Mouse (Mus musculus): ENCODE measurements around the gene Cyp2j5. TPM values are rescaled to one million over a fixed set of nuclear protein-coding genes. Genes with fewer than 3 reads are reported as not detected.
"Not testable (repeated sequence)": the region's sequence is repeated elsewhere in the genome, so short reads cannot be mapped to it uniquely, and the experiment has no call there.

Gene Cyp2j5
- polyA plus RNA-seq, 1 experiment from 2014 or later: not detected

GRCm38 (mm10) chr4:96664668-96665454 is 907 bp upstream of the Cyp2j5 start:
- Histone ChIP-seq H3K4me1 (replicated peaks; ENCODE audit: control insufficient read depth, insufficient read depth, low read length) (no peaks in the 10 kb centered on the region), H3K36me3 (ENCODE audit: control insufficient read depth, insufficient read depth, low read length) (no peaks in the 10 kb centered on the region), H3K27ac (ENCODE audit: low read length) (no peak overlapping the region), H3K4me3 (ENCODE audit: low read length) (no peak overlapping the region), H3K4me2 (ENCODE audit: low read depth, low read length) (no peak overlapping the region), H3K9me3 (ENCODE audit: control insufficient read depth, low read length) (no peaks in the 10 kb centered on the region), H3K9ac (ENCODE audit: low read length) (no peak overlapping the region), H3K27me3 (ENCODE audit: control insufficient read depth, insufficient read depth, low read depth, low read length) (no peaks in the 10 kb centered on the region)
- 79% methylated on average over 1 of the region's 1 CpGs for WGBS
- ATAC-seq (ENCODE audit: low read depth): no peak

GRCm38 (mm10) chr4:96635455-96635854 is 28.5 kb downstream of the Cyp2j5 start:
- H3K4me1 ChIP-seq (replicated peaks; ENCODE audit: control insufficient read depth, insufficient read depth, low read length): no peaks in the 10 kb centered on the region
- ATAC-seq (ENCODE audit: low read depth): no peak
- H3K36me3 ChIP-seq (ENCODE audit: control insufficient read depth, insufficient read depth, low read length): no peaks in the 10 kb centered on the region
- no peak overlapping the region for H3K4me2 ChIP-seq (ENCODE audit: low read depth, low read length)
- no peak overlapping the region for H3K27ac ChIP-seq (ENCODE audit: low read length)
- WGBS: 76% methylated on average over 1 of the region's 1 CpGs
- H3K4me3 ChIP-seq (ENCODE audit: low read length): no peak overlapping the region
- no peaks in the 10 kb centered on the region for H3K27me3 ChIP-seq (ENCODE audit: control insufficient read depth, insufficient read depth, low read depth, low read length)
- H3K9ac ChIP-seq (ENCODE audit: low read length): no peak overlapping the region
- H3K9me3 ChIP-seq (ENCODE audit: control insufficient read depth, low read length): no peaks in the 10 kb centered on the region

- Histone ChIP-seq H3K36me3 (ENCODE audit: control insufficient read depth, insufficient read depth, low read length) (no peaks in the 10 kb centered on the region), H3K9ac (ENCODE audit: low read length) (no peak overlapping the region), H3K27me3 (ENCODE audit: control insufficient read depth, insufficient read depth, low read depth, low read length) (no peaks in the 10 kb centered on the region), H3K9me3 (ENCODE audit: control insufficient read depth, low read length) (0 out of 2 replicates have a peak, but pooled peaks cover 2% of the 10 kb centered on the region), H3K4me2 (ENCODE audit: low read depth, low read length) (no peak overlapping the region), H3K27ac (ENCODE audit: low read length) (no peak overlapping the region), H3K4me1 (replicated peaks; ENCODE audit: control insufficient read depth, insufficient read depth, low read length) (no peaks in the 10 kb centered on the region), H3K4me3 (ENCODE audit: low read length) (no peak overlapping the region)
- WGBS: 85% methylated on average over 1 of the region's 1 CpGs
- ATAC-seq (ENCODE audit: low read depth): no peak
Measured at GRCm38 (mm10) chr4:96622474-96622873, 41.5 kb downstream of the Cyp2j5 start.

- H3K9me3 ChIP-seq (ENCODE audit: control insufficient read depth, low read length): no peaks in the 10 kb centered on the region
- WGBS: 19% methylated on average over 4 of the region's 4 CpGs
- peak overlapping the region; percentile 75 for H3K4me2 ChIP-seq (ENCODE audit: low read depth, low read length)
- ATAC-seq (ENCODE audit: low read depth): peak; percentile 89
- no peaks in the 10 kb centered on the region for H3K27me3 ChIP-seq (ENCODE audit: control insufficient read depth, insufficient read depth, low read depth, low read length)
- peak overlapping the region; percentile 67; the same call in 1 of the 2 replicates for H3K9ac ChIP-seq (ENCODE audit: low read length)
- H3K4me3 ChIP-seq (ENCODE audit: low read length): peak overlapping the region; percentile 62
- H3K36me3 ChIP-seq (ENCODE audit: control insufficient read depth, insufficient read depth, low read length): no peaks in the 10 kb centered on the region
- H3K4me1 ChIP-seq (replicated peaks; ENCODE audit: control insufficient read depth, insufficient read depth, low read length): peaks cover 6% of the 10 kb centered on the region; the same call in 1 of the 2 replicates
- H3K27ac ChIP-seq (ENCODE audit: low read length): peak overlapping the region; percentile 93
Measured at GRCm38 (mm10) chr4:96591791-96592150, 72.2 kb downstream of the Cyp2j5 start.

GRCm38 (mm10) chr4:96590911-96591790 is 72.8 kb downstream of the Cyp2j5 start, which contains the start of gene Cyp2j9:
Cyp2j9 (minus strand) TSS chr4:96591578.
- Histone ChIP-seq H3K9me3 (ENCODE audit: control insufficient read depth, low read length) (no peaks in the 10 kb centered on the region), H3K27ac (ENCODE audit: low read length) (peak within 1 kb of the TSS; percentile 93), H3K27me3 (ENCODE audit: control insufficient read depth, insufficient read depth, low read depth, low read length) (no peaks in the 10 kb centered on the region), H3K36me3 (ENCODE audit: control insufficient read depth, insufficient read depth, low read length) (no peaks in the 10 kb centered on the region), H3K4me3 (ENCODE audit: low read length) (peak within 1 kb of the TSS; percentile 62), H3K4me1 (replicated peaks; ENCODE audit: control insufficient read depth, insufficient read depth, low read length) (peaks cover 6% of the 10 kb centered on the region; the same call in 1 of the 2 replicates), H3K4me2 (ENCODE audit: low read depth, low read length) (peak within 1 kb of the TSS; percentile 75), H3K9ac (ENCODE audit: low read length) (peak within 1 kb of the TSS; percentile 67)
- ATAC-seq (ENCODE audit: low read depth): peak; percentile 98
- 3% methylated on average over 18 of the region's 18 CpGs for WGBS

GRCm38 (mm10) chr4:96581425-96582088 is 82.4 kb downstream of the Cyp2j5 start:
- Histone ChIP-seq H3K9ac (ENCODE audit: low read length) (no peak overlapping the region), H3K4me3 (ENCODE audit: low read length) (no peak overlapping the region), H3K4me2 (ENCODE audit: low read depth, low read length) (no peak overlapping the region), H3K27me3 (ENCODE audit: control insufficient read depth, insufficient read depth, low read depth, low read length) (no peaks in the 10 kb centered on the region), H3K4me1 (replicated peaks; ENCODE audit: control insufficient read depth, insufficient read depth, low read length) (no peaks in the 10 kb centered on the region), H3K27ac (ENCODE audit: low read length) (no peak overlapping the region), H3K36me3 (ENCODE audit: control insufficient read depth, insufficient read depth, low read length) (no peaks in the 10 kb centered on the region), H3K9me3 (ENCODE audit: control insufficient read depth, low read length) (no peaks in the 10 kb centered on the region)
- no peak for ATAC-seq (ENCODE audit: low read depth)
- 74% methylated on average over 1 of the region's 1 CpGs for WGBS

- not testable (repeated sequence) for H3K4me2 ChIP-seq (ENCODE audit: low read depth, low read length); H3K9me3 ChIP-seq (ENCODE audit: control insufficient read depth, low read length); ATAC-seq (ENCODE audit: low read depth); H3K27me3 ChIP-seq (ENCODE audit: control insufficient read depth, insufficient read depth, low read depth, low read length); H3K27ac ChIP-seq (ENCODE audit: low read length); H3K9ac ChIP-seq (ENCODE audit: low read length); H3K4me1 ChIP-seq (replicated peaks; ENCODE audit: control insufficient read depth, insufficient read depth, low read length); H3K36me3 ChIP-seq (ENCODE audit: control insufficient read depth, insufficient read depth, low read length); H3K4me3 ChIP-seq (ENCODE audit: low read length)
- WGBS: 47% methylated on average over 6 of the region's 6 CpGs
Measured at GRCm38 (mm10) chr4:96580351-96580750, 83.6 kb downstream of the Cyp2j5 start.
